Mouse (Mus musculus): ENCODE measurements around the gene Slc1a4. TPM values are rescaled to one million over a fixed set of nuclear protein-coding genes. Genes with fewer than 3 reads are reported as not detected.
A peak's percentile ranks its signal among the peaks of the same experiment; 100 is the strongest.

Slc1a4 gene
- polyA plus RNA-seq, 1 experiment from 2014 or later, result 46.7 TPM

- H3K4me1 ChIP-seq, result no peaks in the 10 kb centered on the region
These were observed 51.5 kb downstream of the Slc1a4 start for GRCm38 (mm10) chr11:20280982-20281381.

GRCm38 (mm10) chr11:20278702-20279101, 53.8 kb downstream of the Slc1a4 start:
- H3K27ac ChIP-seq (replicated peaks), result no peak overlapping the region
- no peak overlapping the region for H3K4me3 ChIP-seq
- H3K4me2 ChIP-seq (replicated peaks), result no peak overlapping the region
- H3K9ac ChIP-seq (replicated peaks), result no peak overlapping the region
- no peak for ATAC-seq (replicated peaks)
- no peaks in the 10 kb centered on the region for H3K27me3 ChIP-seq
- no peaks in the 10 kb centered on the region for H3K9me3 ChIP-seq
- WGBS, result 67% methylated on average over 5 of the region's 5 CpGs
- no peaks in the 10 kb centered on the region for H3K36me3 ChIP-seq
- H3K4me1 ChIP-seq, result no peaks in the 10 kb centered on the region

More at GRCm38 (mm10) chr11:20280982-20281381, 51.5 kb downstream of the Slc1a4 start:
- no peak overlapping the region for H3K4me2 ChIP-seq (replicated peaks)
- H3K27ac ChIP-seq (replicated peaks), result no peak overlapping the region
- no peaks in the 10 kb centered on the region for H3K9me3 ChIP-seq
- 71% methylated on average over 5 of the region's 5 CpGs for WGBS
- no peaks in the 10 kb centered on the region for H3K27me3 ChIP-seq
- no peak overlapping the region for H3K9ac ChIP-seq (replicated peaks)
- H3K4me3 ChIP-seq, result no peak overlapping the region
- ATAC-seq (replicated peaks), result no peak
- no peaks in the 10 kb centered on the region for H3K36me3 ChIP-seq

GRCm38 (mm10) chr11:20277106-20277505, 55.4 kb downstream of the Slc1a4 start:
- no peaks in the 10 kb centered on the region for H3K27me3 ChIP-seq
- no peak overlapping the region for H3K27ac ChIP-seq (replicated peaks)
- 74% methylated on average over 2 of the region's 2 CpGs for WGBS
- no peaks in the 10 kb centered on the region for H3K4me1 ChIP-seq
- H3K9me3 ChIP-seq, result no peaks in the 10 kb centered on the region
- no peak overlapping the region for H3K9ac ChIP-seq (replicated peaks)
- H3K4me3 ChIP-seq, result no peak overlapping the region
- H3K36me3 ChIP-seq, result no peaks in the 10 kb centered on the region
- H3K4me2 ChIP-seq (replicated peaks), result no peak overlapping the region
- no peak for ATAC-seq (replicated peaks)

- no peak overlapping the region for H3K9ac ChIP-seq (replicated peaks)
- H3K27me3 ChIP-seq, result no peaks in the 10 kb centered on the region
- H3K4me2 ChIP-seq (replicated peaks), result no peak overlapping the region
- WGBS, result 80% methylated on average over 2 of the region's 2 CpGs
- H3K4me1 ChIP-seq, result no peaks in the 10 kb centered on the region
- no peak overlapping the region for H3K27ac ChIP-seq (replicated peaks)
- H3K36me3 ChIP-seq, result no peaks in the 10 kb centered on the region
- no peaks in the 10 kb centered on the region for H3K9me3 ChIP-seq
- no peak for ATAC-seq (replicated peaks)
- no peak overlapping the region for H3K4me3 ChIP-seq
These were observed 56.5 kb downstream of the Slc1a4 start for GRCm38 (mm10) chr11:20275974-20276373.

- Histone ChIP-seq H3K36me3 (no peaks in the 10 kb centered on the region), H3K27me3 (no peaks in the 10 kb centered on the region), H3K4me1 (no peaks in the 10 kb centered on the region), H3K4me2 (replicated peaks) (no peak overlapping the region), H3K9me3 (no peaks in the 10 kb centered on the region), H3K9ac (replicated peaks) (no peak overlapping the region), H3K27ac (replicated peaks) (no peak overlapping the region), H3K4me3 (no peak overlapping the region)
- 83% methylated on average over 6 of the region's 6 CpGs for WGBS
- ATAC-seq (replicated peaks), result no peak
These were observed 62.6 kb downstream of the Slc1a4 start for GRCm38 (mm10) chr11:20269885-20270284.

- Histone ChIP-seq H3K4me3 (no peak overlapping the region), H3K4me1 (no peaks in the 10 kb centered on the region), H3K27ac (replicated peaks) (no peak overlapping the region), H3K4me2 (replicated peaks) (no peak overlapping the region), H3K27me3 (no peaks in the 10 kb centered on the region), H3K36me3 (no peaks in the 10 kb centered on the region), H3K9me3 (no peaks in the 10 kb centered on the region), H3K9ac (replicated peaks) (no peak overlapping the region)
- ATAC-seq (replicated peaks), result peak; percentile 76; the same call in 1 of the 2 replicates
- WGBS, result 56% methylated on average over 8 of the region's 8 CpGs
These were observed 69.7 kb downstream of the Slc1a4 start for GRCm38 (mm10) chr11:20262628-20263380.

- no peak overlapping the region for H3K4me3 ChIP-seq
- H3K27me3 ChIP-seq, result no peaks in the 10 kb centered on the region
- peaks cover 2% of the 10 kb centered on the region for H3K4me1 ChIP-seq
- H3K9me3 ChIP-seq, result no peaks in the 10 kb centered on the region
- no peak overlapping the region for H3K27ac ChIP-seq (replicated peaks)
- WGBS, result 82% methylated on average over 4 of the region's 4 CpGs
- no peak overlapping the region for H3K4me2 ChIP-seq (replicated peaks)
- H3K36me3 ChIP-seq, result no peaks in the 10 kb centered on the region
- H3K9ac ChIP-seq (replicated peaks), result no peak overlapping the region
- ATAC-seq (replicated peaks), result no peak
These were observed 77.7 kb downstream of the Slc1a4 start for GRCm38 (mm10) chr11:20254791-20255190.

GRCm38 (mm10) chr11:20253088-20253487, 79.4 kb downstream of the Slc1a4 start:
- WGBS, result 68% methylated on average over 2 of the region's 2 CpGs
- H3K4me2 ChIP-seq (replicated peaks), result no peak overlapping the region
- ATAC-seq (replicated peaks), result no peak
- H3K4me3 ChIP-seq, result no peak overlapping the region
- no peak overlapping the region for H3K27ac ChIP-seq (replicated peaks)
- H3K9me3 ChIP-seq, result no peaks in the 10 kb centered on the region
- no peaks in the 10 kb centered on the region for H3K36me3 ChIP-seq
- H3K9ac ChIP-seq (replicated peaks), result no peak overlapping the region
- H3K27me3 ChIP-seq, result no peaks in the 10 kb centered on the region
- peaks cover 10% of the 10 kb centered on the region for H3K4me1 ChIP-seq

Other genes with a start within 250 kb of the Slc1a4 start
- 157 and 182 TPM in 2 replicates for gene Actr2, start 219.8 kb downstream of the Slc1a4 start, polyA plus RNA-seq (2015; fragmentation: Nextera tagmentation; extraction: Ambion mirVana)
- 308 and 314 TPM in 2 replicates for gene Rab1a, start 131.3 kb downstream of the Slc1a4 start, polyA plus RNA-seq (2015; fragmentation: Nextera tagmentation; extraction: Ambion mirVana)
- gene Cep68, start 83.3 kb downstream of the Slc1a4 start, polyA plus RNA-seq (2015; fragmentation: Nextera tagmentation; extraction: Ambion mirVana), result 26.3 and 28.8 TPM in 2 replicates
- 36.2 and 39.6 TPM in 2 replicates for gene Sertad2, start 210.5 kb upstream of the Slc1a4 start, polyA plus RNA-seq (2015; fragmentation: Nextera tagmentation; extraction: Ambion mirVana)